Mouse (Mus musculus) neural tube, embryonic 15.5 days (tissue): ENCODE measurements around the gene Batf3. TPM values are rescaled to one million over a fixed set of nuclear protein-coding genes. Genes with fewer than 3 reads are reported as not detected.

Experiments used
- ATAC-seq: fragments of 200-750 bp; cut with Nextera tagmentation; 2 replicates; pipeline ENCODE4 v1.8.0; 2017; ENCODE audit warnings: mild to moderate bottlenecking, moderate TSS enrichment, moderate library complexity; ENCODE audit not compliant: low FRiP score
- H3K27ac ChIP-seq: fragments of 300-500 bp; sonication (generic); replicated peaks from 2 replicates; pipeline ENCODE4 v1.5.1; 2015; ENCODE audit warnings: mild to moderate bottlenecking, inconsistent platforms
- H3K27me3 ChIP-seq: fragments of 300-500 bp; sonication (generic); replicated peaks from 2 replicates; pipeline ENCODE4 v1.6.1; 2015; ENCODE audit warnings: inconsistent platforms
- H3K36me3 ChIP-seq: fragments of 300-500 bp; sonication (generic); 2 replicates; pipeline ENCODE4 v1.6.1; 2015; ENCODE audit warnings: inconsistent platforms
- H3K4me1 ChIP-seq: fragments of 300-500 bp; sonication (generic); 2 replicates; pipeline ENCODE4 v1.6.1; 2015; ENCODE audit warnings: inconsistent platforms
- H3K4me2 ChIP-seq: fragments of 300-500 bp; sonication (generic); 2 replicates; pipeline ENCODE4 v1.6.1; 2015; ENCODE audit warnings: inconsistent platforms, mild to moderate bottlenecking, moderate library complexity
- H3K4me3 ChIP-seq: fragments of 300-500 bp; sonication (generic); replicated peaks from 2 replicates; pipeline ENCODE4 v1.5.1; 2015; ENCODE audit warnings: mild to moderate bottlenecking, inconsistent platforms
- H3K9ac ChIP-seq: fragments of 300-500 bp; sonication (generic); replicated peaks from 2 replicates; pipeline ENCODE4 v1.6.1; 2015; ENCODE audit warnings: mild to moderate bottlenecking, inconsistent platforms
- H3K9me3 ChIP-seq: fragments of 300-500 bp; sonication (generic); replicated peaks from 2 replicates; pipeline ENCODE4 v1.6.1; 2016; ENCODE audit warnings: inconsistent platforms
- WGBS: fragments of 180-500 bp; shearing (Covaris S2); methylation state at CpG from one replicate; pipeline ENCODE4 v1.1.7; 2015; ENCODE audit warnings: mixed read lengths; 5-methylcytosine and 5-hydroxymethylcytosine counted together
- polyA plus RNA-seq: library from polyadenylated mRNA; unstranded; fragments of >200 nt; fragmentation: Nextera tagmentation; extraction: Ambion mirVana; gene quantifications from 2 replicates; pipeline ENCODE4 v1.2.1, GENCODE M21; 2015

Gene Batf3
- polyA plus RNA-seq, 1 experiment from 2014 or later: 3.6 TPM

GRCm38 (mm10) chr1:191070259-191070658 lies 27.4 kb upstream of the Batf3 start:
- no peak overlapping the region for H3K4me3 ChIP-seq
- no peaks in the 10 kb centered on the region for H3K4me1 ChIP-seq
- 80% methylated on average over 4 of the region's 4 CpGs for WGBS
- no peak overlapping the region for H3K4me2 ChIP-seq
- H3K9me3 ChIP-seq: no peaks in the 10 kb centered on the region
- H3K36me3 ChIP-seq: peaks cover 3% of the 10 kb centered on the region; the same call in 1 of the 2 replicates
- H3K27ac ChIP-seq: no peak overlapping the region
- no peak overlapping the region for H3K9ac ChIP-seq
- no peaks in the 10 kb centered on the region for H3K27me3 ChIP-seq
- ATAC-seq: no peak

GRCm38 (mm10) chr1:191071613-191072012 lies 26.0 kb upstream of the Batf3 start:
- no peaks in the 10 kb centered on the region for H3K27me3 ChIP-seq
- no peak for ATAC-seq
- no peaks in the 10 kb centered on the region for H3K9me3 ChIP-seq
- H3K27ac ChIP-seq: no peak overlapping the region
- H3K4me2 ChIP-seq: no peak overlapping the region
- no peak overlapping the region for H3K4me3 ChIP-seq
- no peaks in the 10 kb centered on the region for H3K4me1 ChIP-seq
- no peak overlapping the region for H3K9ac ChIP-seq
- peaks cover 3% of the 10 kb centered on the region; the same call in 1 of the 2 replicates for H3K36me3 ChIP-seq
- 91% methylated on average over 6 of the region's 6 CpGs for WGBS

GRCm38 (mm10) chr1:191072329-191072913 lies 25.2 kb upstream of the Batf3 start:
- Histone ChIP-seq H3K4me2 (no peak overlapping the region), H3K36me3 (peaks cover 3% of the 10 kb centered on the region; the same call in 1 of the 2 replicates), H3K9ac (no peak overlapping the region), H3K4me3 (no peak overlapping the region), H3K4me1 (no peaks in the 10 kb centered on the region), H3K9me3 (no peaks in the 10 kb centered on the region), H3K27ac (no peak overlapping the region), H3K27me3 (no peaks in the 10 kb centered on the region)
- 92% methylated on average over 16 of the region's 16 CpGs for WGBS
- ATAC-seq: no peak

- Histone ChIP-seq H3K9ac (no peak overlapping the region), H3K9me3 (no peaks in the 10 kb centered on the region), H3K4me1 (no peaks in the 10 kb centered on the region), H3K4me3 (no peak overlapping the region), H3K27me3 (no peaks in the 10 kb centered on the region), H3K36me3 (peaks cover 3% of the 10 kb centered on the region; the same call in 1 of the 2 replicates), H3K4me2 (no peak overlapping the region), H3K27ac (no peak overlapping the region)
- no peak for ATAC-seq
- 75% methylated on average over 6 of the region's 6 CpGs for WGBS
Observed at GRCm38 (mm10) chr1:191073001-191073400, 24.6 kb upstream of the Batf3 start.

- Histone ChIP-seq H3K4me1 (no peaks in the 10 kb centered on the region), H3K27ac (no peak overlapping the region), H3K36me3 (peaks cover 3% of the 10 kb centered on the region; the same call in 1 of the 2 replicates), H3K9me3 (no peaks in the 10 kb centered on the region), H3K9ac (no peak overlapping the region), H3K4me2 (no peak overlapping the region), H3K4me3 (no peak overlapping the region), H3K27me3 (no peaks in the 10 kb centered on the region)
- 80% methylated on average over 4 of the region's 4 CpGs for WGBS
- no peak for ATAC-seq
Observed at GRCm38 (mm10) chr1:191073486-191073885, 24.2 kb upstream of the Batf3 start.

GRCm38 (mm10) chr1:191075199-191075883 lies 22.3 kb upstream of the Batf3 start:
- H3K36me3 ChIP-seq: peaks cover 3% of the 10 kb centered on the region; the same call in 1 of the 2 replicates
- no peaks in the 10 kb centered on the region for H3K9me3 ChIP-seq
- H3K4me3 ChIP-seq: no peak overlapping the region
- no peaks in the 10 kb centered on the region for H3K27me3 ChIP-seq
- H3K27ac ChIP-seq: no peak overlapping the region
- no peaks in the 10 kb centered on the region for H3K4me1 ChIP-seq
- ATAC-seq: no peak
- no peak overlapping the region for H3K9ac ChIP-seq
- 70% methylated on average over 10 of the region's 10 CpGs for WGBS
- no peak overlapping the region for H3K4me2 ChIP-seq

GRCm38 (mm10) chr1:191083230-191083629 lies 14.4 kb upstream of the Batf3 start:
- Histone ChIP-seq H3K36me3 (no peaks in the 10 kb centered on the region), H3K4me3 (no peak overlapping the region), H3K4me1 (no peaks in the 10 kb centered on the region), H3K27ac (no peak overlapping the region), H3K9me3 (no peaks in the 10 kb centered on the region), H3K4me2 (no peak overlapping the region), H3K27me3 (no peaks in the 10 kb centered on the region), H3K9ac (no peak overlapping the region)
- no peak for ATAC-seq
- WGBS: 91% methylated on average over 8 of the region's 8 CpGs

GRCm38 (mm10) chr1:191084951-191085559 lies 12.6 kb upstream of the Batf3 start:
- no peak for ATAC-seq
- H3K4me3 ChIP-seq: no peak overlapping the region
- no peaks in the 10 kb centered on the region for H3K36me3 ChIP-seq
- H3K4me2 ChIP-seq: no peak overlapping the region
- no peaks in the 10 kb centered on the region for H3K4me1 ChIP-seq
- H3K9me3 ChIP-seq: no peaks in the 10 kb centered on the region
- H3K9ac ChIP-seq: no peak overlapping the region
- no peaks in the 10 kb centered on the region for H3K27me3 ChIP-seq
- WGBS: 73% methylated on average over 5 of the region's 5 CpGs
- H3K27ac ChIP-seq: no peak overlapping the region

- H3K9me3 ChIP-seq: no peaks in the 10 kb centered on the region
- no peak overlapping the region for H3K9ac ChIP-seq
- no peak for ATAC-seq
- H3K4me2 ChIP-seq: no peak overlapping the region
- H3K36me3 ChIP-seq: no peaks in the 10 kb centered on the region
- H3K27me3 ChIP-seq: no peaks in the 10 kb centered on the region
- H3K27ac ChIP-seq: no peak overlapping the region
- no peak overlapping the region for H3K4me3 ChIP-seq
- no peaks in the 10 kb centered on the region for H3K4me1 ChIP-seq
- 79% methylated on average over 12 of the region's 12 CpGs for WGBS
Observed at GRCm38 (mm10) chr1:191085597-191085996, 12.1 kb upstream of the Batf3 start.

- H3K36me3 ChIP-seq: no peaks in the 10 kb centered on the region
- H3K4me2 ChIP-seq: no peak overlapping the region
- WGBS: 91% methylated on average over 7 of the region's 7 CpGs
- H3K27ac ChIP-seq: no peak overlapping the region
- H3K4me1 ChIP-seq: no peaks in the 10 kb centered on the region
- no peaks in the 10 kb centered on the region for H3K9me3 ChIP-seq
- H3K9ac ChIP-seq: no peak overlapping the region
- H3K4me3 ChIP-seq: no peak overlapping the region
- no peaks in the 10 kb centered on the region for H3K27me3 ChIP-seq
- no peak for ATAC-seq
Observed at GRCm38 (mm10) chr1:191086304-191086878, 11.3 kb upstream of the Batf3 start.

- ATAC-seq: no peak
- Histone ChIP-seq H3K9ac (no peak overlapping the region), H3K9me3 (no peaks in the 10 kb centered on the region), H3K4me3 (no peak overlapping the region), H3K4me2 (no peak overlapping the region), H3K27ac (no peak overlapping the region), H3K27me3 (no peaks in the 10 kb centered on the region), H3K36me3 (no peaks in the 10 kb centered on the region), H3K4me1 (no peaks in the 10 kb centered on the region)
- 78% methylated on average over 8 of the region's 8 CpGs for WGBS
Observed at GRCm38 (mm10) chr1:191086960-191087359, 10.7 kb upstream of the Batf3 start.

GRCm38 (mm10) chr1:191087955-191088354 lies 9.7 kb upstream of the Batf3 start:
- Histone ChIP-seq H3K4me3 (no peak overlapping the region), H3K4me1 (no peaks in the 10 kb centered on the region), H3K27me3 (no peaks in the 10 kb centered on the region), H3K27ac (no peak overlapping the region), H3K9me3 (no peaks in the 10 kb centered on the region), H3K36me3 (no peaks in the 10 kb centered on the region), H3K4me2 (no peak overlapping the region), H3K9ac (no peak overlapping the region)
- WGBS: 88% methylated on average over 5 of the region's 5 CpGs
- no peak for ATAC-seq
